8 mouse cellular contexts compared by ENCODE assay signal in genomic region chr10:80339941-80340750, GRCm38 (mm10). TPM values are rescaled to one million over a fixed set of nuclear protein-coding genes. Genes with fewer than 3 reads are reported as not detected.
DNase-seq lines count a peak whose midpoint lies in the region; ATAC-seq lines count a peak whose summit lies in the region.

No protein-coding gene starts in this region.

- peak; percentile 93 for DNase-seq in NIH3T3 (ENCODE audit: low read depth)
- DNase-seq in cerebellum, adult 8-10 months, result peak; percentile 87
- DNase-seq in hindbrain, embryonic 14.5 days (ENCODE audit: low spot score), result peak; percentile 89
- DNase-seq in layer of hippocampus, postnatal 36 days, result peak; percentile 76 to 84
- DNase-seq in right cerebral cortex, postnatal 25 days, result peak; percentile 77
- DNase-seq in urinary bladder, postnatal 36 days (ENCODE audit: low spot score in 2 of 2), result peak; percentile 83 to 84

- H3K9ac ChIP-seq in hindbrain, embryonic 14.5 days, result no peak overlapping the region

- no peaks in the 10 kb centered on the region for H3K36me3 ChIP-seq in hindbrain, embryonic 14.5 days (replicated peaks; ENCODE audit: control insufficient read depth, insufficient read depth)
- H3K36me3 ChIP-seq in megakaryocyte, embryonic 14.5 days (replicated peaks; ENCODE audit: low read length), result peaks cover 27% of the 10 kb centered on the region

- peaks cover 51% of the 10 kb centered on the region for H3K27me3 ChIP-seq in hindbrain, embryonic 14.5 days (ENCODE audit: control insufficient read depth, insufficient read depth, low read length)
- H3K27me3 ChIP-seq in megakaryocyte, embryonic 14.5 days (replicated peaks), result peaks cover 33% of the 10 kb centered on the region

- no peaks in the 10 kb centered on the region for H3K9me3 ChIP-seq in hindbrain, embryonic 14.5 days (ENCODE audit: control insufficient read depth, low read length)
- H3K9me3 ChIP-seq in megakaryocyte, embryonic 14.5 days, result no peaks in the 10 kb centered on the region

- ATAC-seq in frontal cortex, adult (ENCODE audit: low TSS enrichment), result peak; percentile 56; the same call in 1 of the 2 replicates
- ATAC-seq in hindbrain, embryonic 14.5 days (ENCODE audit: low FRiP score), result no peak

- H3K4me1 ChIP-seq in hindbrain, embryonic 14.5 days (replicated peaks; ENCODE audit: control insufficient read depth, insufficient read depth, low read length), result peaks cover 14% of the 10 kb centered on the region
- H3K4me1 ChIP-seq in megakaryocyte, embryonic 14.5 days, result peaks cover 81% of the 10 kb centered on the region

- 25% methylated on average over 19 of the region's 19 CpGs for WGBS in hindbrain, embryonic 14.5 days

- no peak overlapping the region for H3K27ac ChIP-seq in hindbrain, embryonic 14.5 days

- H3K4me3 ChIP-seq in hindbrain, embryonic 14.5 days (replicated peaks; ENCODE audit: low read length), result no peak overlapping the region
- H3K4me3 ChIP-seq in megakaryocyte, embryonic 14.5 days (replicated peaks), result peak overlapping the region; percentile 83

- no peak overlapping the region for H3K4me2 ChIP-seq in hindbrain, embryonic 14.5 days (replicated peaks)

RNA-seq across cellular contexts. Expression of gene Adamtsl5, which starts 8.1 kb away (rescaled TPM):
- 0.84 and 0.90 TPM in 2 replicates for polyA plus RNA-seq in hindbrain, embryonic 14.5 days (2014; fragmentation: Nextera tagmentation; extraction: Ambion mirVana)
- 1 to 10 TPM; 4.9 to 5.2 TPM for total RNA-seq in layer of hippocampus, postnatal 36 days (2021)
- polyA plus RNA-seq in megakaryocyte, embryonic 14.5 days (2012; ENCODE audit: insufficient read depth, low replicate concordance), result 27.2 and 34.8 TPM in 2 replicates

RNA-seq across cellular contexts. Expression of gene Reep6, which starts 10.4 kb away (rescaled TPM):
- 5.3 and 5.8 TPM in 2 replicates for polyA plus RNA-seq in hindbrain, embryonic 14.5 days (2014; fragmentation: Nextera tagmentation; extraction: Ambion mirVana)
- total RNA-seq in layer of hippocampus, postnatal 36 days (2021), result 10 to 100 TPM in 1 of 2 experiments, 1 to 10 TPM in 1; 8.6 to 10.3 TPM
- polyA plus RNA-seq in megakaryocyte, embryonic 14.5 days (2012; ENCODE audit: insufficient read depth, low replicate concordance), result 19.0 and 21.1 TPM in 2 replicates

RNA-seq across cellular contexts. Expression of gene Pcsk4, which starts 10.8 kb away (rescaled TPM):
- 4.4 and 4.7 TPM in 2 replicates for polyA plus RNA-seq in hindbrain, embryonic 14.5 days (2014; fragmentation: Nextera tagmentation; extraction: Ambion mirVana)
- 1 to 10 TPM; 2.2 to 2.6 TPM for total RNA-seq in layer of hippocampus, postnatal 36 days (2021)
- 15.1 and 26.0 TPM in 2 replicates for polyA plus RNA-seq in megakaryocyte, embryonic 14.5 days (2012; ENCODE audit: insufficient read depth, low replicate concordance)

RNA-seq across cellular contexts. Expression of gene Plk5, which starts 16.1 kb away (rescaled TPM):
- polyA plus RNA-seq in hindbrain, embryonic 14.5 days (2014; fragmentation: Nextera tagmentation; extraction: Ambion mirVana), result 3.6 and 4.1 TPM in 2 replicates
- total RNA-seq in layer of hippocampus, postnatal 36 days (2021), result 10 to 100 TPM; 23.2 to 23.4 TPM
- polyA plus RNA-seq in megakaryocyte, embryonic 14.5 days (2012; ENCODE audit: insufficient read depth, low replicate concordance), result not detected in 2 replicates

RNA-seq across cellular contexts. Expression of gene 2310011J03Rik, which starts 19.8 kb away (rescaled TPM):
- polyA plus RNA-seq in hindbrain, embryonic 14.5 days (2014; fragmentation: Nextera tagmentation; extraction: Ambion mirVana), result 23.3 and 24.5 TPM in 2 replicates
- total RNA-seq in layer of hippocampus, postnatal 36 days (2021), result 10 to 100 TPM; 22.4 to 23.0 TPM
- polyA plus RNA-seq in megakaryocyte, embryonic 14.5 days (2012; ENCODE audit: insufficient read depth, low replicate concordance), result 62.0 and 88.2 TPM in 2 replicates

Comparison
In these comparisons a context has a peak if more than half of its experiments do, and no peak if none do; other contexts are left out.
1. RNA of gene Adamtsl5, which starts 8.1 kb away (polyA plus RNA-seq): 27.2 to 34.8 TPM in megakaryocyte, embryonic 14.5 days; 0.84 to 0.90 TPM in hindbrain, embryonic 14.5 days; every median in the first group is over 10 times any median in the second.
2. Peak in every context shown above with its lines, with median percentiles within 50 percentile points of each other: DNase-seq.